Mouse (Mus musculus) embryonic facial prominence, embryonic 14.5 days (tissue): ENCODE measurements around the gene Nfasc. TPM values are rescaled to one million over a fixed set of nuclear protein-coding genes. Genes with fewer than 3 reads are reported as not detected.

Experiments used
- ATAC-seq: fragments of 200-750 bp; cut with Nextera tagmentation; 2 replicates; pipeline ENCODE4 v1.8.0; 2017; ENCODE audit warnings: low read depth, moderate number of reproducible peaks, moderate TSS enrichment
- DNase-seq: peaks from one replicate; pipeline ENCODE4 v3.0.0-alpha.2; 2015; ENCODE audit warnings: low spot score
- H3K27ac ChIP-seq: fragments of 300-500 bp; sonication (generic); replicated peaks from 2 replicates; pipeline ENCODE4 v1.5.1; 2014; ENCODE audit warnings: low read depth, mild to moderate bottlenecking, low read length, moderate library complexity
- H3K27me3 ChIP-seq: fragments of 300-500 bp; sonication (generic); replicated peaks from 2 replicates; pipeline ENCODE4 v1.6.1; 2014; ENCODE audit warnings: low read length; ENCODE audit not compliant: control insufficient read depth, insufficient read depth
- H3K36me3 ChIP-seq: fragments of 300-500 bp; sonication (generic); 2 replicates; pipeline ENCODE4 v1.6.1; 2014; ENCODE audit warnings: low read length, mixed read lengths; ENCODE audit not compliant: control insufficient read depth, insufficient read depth
- H3K4me1 ChIP-seq: fragments of 300-500 bp; sonication (generic); 2 replicates; pipeline ENCODE4 v1.6.1; 2014; ENCODE audit warnings: antibody characterized with exemption, low read length; ENCODE audit not compliant: control insufficient read depth, insufficient read depth
- H3K4me2 ChIP-seq: fragments of 300-500 bp; sonication (generic); 2 replicates; pipeline ENCODE4 v1.6.1; 2014; ENCODE audit warnings: low read depth, mild to moderate bottlenecking, low read length, moderate library complexity, mixed read lengths
- H3K4me3 ChIP-seq: fragments of 300-500 bp; sonication (generic); 2 replicates; pipeline ENCODE4 v1.5.1; 2014; ENCODE audit warnings: low read depth, mild to moderate bottlenecking, low read length
- H3K9ac ChIP-seq: fragments of 300-500 bp; sonication (generic); 2 replicates; pipeline ENCODE4 v1.6.1; 2014; ENCODE audit warnings: low read depth, mild to moderate bottlenecking, low read length, moderate library complexity, mixed read lengths
- H3K9me3 ChIP-seq: fragments of 300-500 bp; sonication (generic); 2 replicates; pipeline ENCODE4 v1.6.1; 2016; ENCODE audit warnings: low read length; ENCODE audit not compliant: control insufficient read depth
- WGBS: fragments of 180-500 bp; shearing (Covaris S2); extraction: QIAGEN DNeasy Blood & Tissue Kit; methylation state at CpG from one replicate; pipeline ENCODE4 v1.1.7; 2014; 5-methylcytosine and 5-hydroxymethylcytosine counted together
- polyA plus RNA-seq: library from polyadenylated mRNA; unstranded; fragments of >200 nt; fragmentation: Nextera tagmentation; extraction: Ambion mirVana; gene quantifications from 2 replicates; pipeline ENCODE4 v1.2.1, GENCODE M21; 2014

Gene Nfasc
- polyA plus RNA-seq, 1 experiment from 2014 or later: 2.4 TPM

GRCm38 (mm10) chr1:132542762-132543306 lies 198.8 kb downstream of the Nfasc start, which contains the start of gene Cntn2:
Gene Cntn2 (minus strand): TSS chr1:132543256.
- peak; percentile 75 for ATAC-seq
- DNase-seq: peak; percentile 50
- peaks cover 11% of the 10 kb centered on the region; the same call in 1 of the 2 replicates for H3K4me1 ChIP-seq
- peaks cover 54% of the 10 kb centered on the region for H3K27me3 ChIP-seq
- H3K9me3 ChIP-seq: no peaks in the 10 kb centered on the region
- peak within 1 kb of the TSS; percentile 29 for H3K4me3 ChIP-seq
- WGBS: under 1% methylated on average over 24 of the region's 30 CpGs
- H3K4me2 ChIP-seq: peak within 1 kb of the TSS; percentile 48
- H3K27ac ChIP-seq: no peak within 1 kb of the TSS
- no peaks in the 10 kb centered on the region for H3K36me3 ChIP-seq
- H3K9ac ChIP-seq: peak within 1 kb of the TSS; percentile 42

- peak overlapping the region; percentile 42; the same call in 1 of the 2 replicates for H3K9ac ChIP-seq
- peak overlapping the region; percentile 48 for H3K4me2 ChIP-seq
- H3K27ac ChIP-seq: no peak overlapping the region
- DNase-seq: no peak
- H3K27me3 ChIP-seq: peaks cover 54% of the 10 kb centered on the region
- H3K9me3 ChIP-seq: no peaks in the 10 kb centered on the region
- WGBS: 10% methylated on average over 5 of the region's 5 CpGs
- no peaks in the 10 kb centered on the region for H3K36me3 ChIP-seq
- ATAC-seq: no peak; the same call in 1 of the 2 replicates
- peaks cover 11% of the 10 kb centered on the region; the same call in 1 of the 2 replicates for H3K4me1 ChIP-seq
- H3K4me3 ChIP-seq: no peak overlapping the region; the same call in 1 of the 2 replicates
Measured at GRCm38 (mm10) chr1:132541824-132542599, 199.6 kb downstream of the Nfasc start.

GRCm38 (mm10) chr1:132541171-132541823 lies 200.3 kb downstream of the Nfasc start:
- H3K4me2 ChIP-seq: peak overlapping the region; percentile 23; the same call in 1 of the 2 replicates
- no peak overlapping the region for H3K4me3 ChIP-seq
- 6% methylated on average over 14 of the region's 14 CpGs for WGBS
- no peak overlapping the region for H3K9ac ChIP-seq
- peak; percentile 39; the same call in 1 of the 2 replicates for ATAC-seq
- peak; percentile 48 for DNase-seq
- H3K36me3 ChIP-seq: no peaks in the 10 kb centered on the region
- no peak overlapping the region for H3K27ac ChIP-seq
- peaks cover 54% of the 10 kb centered on the region for H3K27me3 ChIP-seq
- H3K4me1 ChIP-seq: peaks cover 11% of the 10 kb centered on the region; the same call in 1 of the 2 replicates
- no peaks in the 10 kb centered on the region for H3K9me3 ChIP-seq

- no peak for ATAC-seq
- Histone ChIP-seq H3K9ac (no peak overlapping the region), H3K36me3 (no peaks in the 10 kb centered on the region), H3K27ac (no peak overlapping the region), H3K4me2 (no peak overlapping the region), H3K27me3 (peaks cover 54% of the 10 kb centered on the region), H3K9me3 (no peaks in the 10 kb centered on the region), H3K4me1 (peaks cover 11% of the 10 kb centered on the region; the same call in 1 of the 2 replicates), H3K4me3 (no peak overlapping the region)
- WGBS: 53% methylated on average over 7 of the region's 7 CpGs
- no peak for DNase-seq
Measured at GRCm38 (mm10) chr1:132540701-132541100, 200.9 kb downstream of the Nfasc start.

- Histone ChIP-seq H3K4me3 (no peak overlapping the region), H3K36me3 (no peaks in the 10 kb centered on the region), H3K9ac (no peak overlapping the region), H3K9me3 (no peaks in the 10 kb centered on the region), H3K4me2 (no peak overlapping the region), H3K27ac (no peak overlapping the region), H3K27me3 (peaks cover 32% of the 10 kb centered on the region), H3K4me1 (peaks cover 20% of the 10 kb centered on the region)
- 76% methylated on average over 5 of the region's 5 CpGs for WGBS
- DNase-seq (no peak), ATAC-seq (no peak)
Measured at GRCm38 (mm10) chr1:132537736-132538135, 203.9 kb downstream of the Nfasc start.

- 76% methylated on average over 3 of the region's 3 CpGs for WGBS
- peaks cover 18% of the 10 kb centered on the region for H3K27me3 ChIP-seq
Measured at GRCm38 (mm10) chr1:132536416-132536815, 205.2 kb downstream of the Nfasc start.

GRCm38 (mm10) chr1:132535541-132535940 lies 206.1 kb downstream of the Nfasc start:
- Histone ChIP-seq H3K27ac (no peak overlapping the region), H3K9ac (no peak overlapping the region), H3K4me2 (no peak overlapping the region), H3K4me1 (peaks cover 18% of the 10 kb centered on the region; the same call in 1 of the 2 replicates), H3K9me3 (no peaks in the 10 kb centered on the region), H3K4me3 (no peak overlapping the region), H3K27me3 (peaks cover 10% of the 10 kb centered on the region), H3K36me3 (no peaks in the 10 kb centered on the region)
- ATAC-seq (no peak), DNase-seq (no peak)
- 94% methylated on average over 4 of the region's 4 CpGs for WGBS

More at GRCm38 (mm10) chr1:132536416-132536815, 205.2 kb downstream of the Nfasc start:
- no peak overlapping the region for H3K27ac ChIP-seq
- H3K9ac ChIP-seq: no peak overlapping the region
- H3K9me3 ChIP-seq: no peaks in the 10 kb centered on the region
- no peak overlapping the region for H3K4me3 ChIP-seq
- no peaks in the 10 kb centered on the region for H3K36me3 ChIP-seq
- no peak overlapping the region for H3K4me2 ChIP-seq
- ATAC-seq (no peak), DNase-seq (no peak)
- peaks cover 17% of the 10 kb centered on the region; the same call in 1 of the 2 replicates for H3K4me1 ChIP-seq

- no peak overlapping the region for H3K9ac ChIP-seq
- DNase-seq (peak; percentile 78), ATAC-seq (peak; percentile 58)
- peaks cover 19% of the 10 kb centered on the region; the same call in 1 of the 2 replicates for H3K4me1 ChIP-seq
- H3K36me3 ChIP-seq: no peaks in the 10 kb centered on the region
- no peak overlapping the region for H3K27ac ChIP-seq
- no peak overlapping the region for H3K4me3 ChIP-seq
- WGBS: 5% methylated on average over 4 of the region's 8 CpGs
- H3K27me3 ChIP-seq: no peaks in the 10 kb centered on the region; the same call in none of the 2 replicates
- H3K9me3 ChIP-seq: no peaks in the 10 kb centered on the region
- 0 out of 2 replicates have a peak overlapping the region, but pooled peaks have one; percentile 2 for H3K4me2 ChIP-seq
Measured at GRCm38 (mm10) chr1:132533840-132534239, 207.8 kb downstream of the Nfasc start.
